Mouse (Mus musculus): Measurements from ENCODE around the gene Calhm3. TPM values are rescaled to one million over a fixed set of nuclear protein-coding genes. Genes with fewer than 3 reads are reported as not detected.
A peak's percentile ranks its signal among the peaks of the same experiment; 100 is the strongest.

Calhm3 gene
- polyA plus RNA-seq, 1 experiment from 2014 or later = not detected

DNA sequence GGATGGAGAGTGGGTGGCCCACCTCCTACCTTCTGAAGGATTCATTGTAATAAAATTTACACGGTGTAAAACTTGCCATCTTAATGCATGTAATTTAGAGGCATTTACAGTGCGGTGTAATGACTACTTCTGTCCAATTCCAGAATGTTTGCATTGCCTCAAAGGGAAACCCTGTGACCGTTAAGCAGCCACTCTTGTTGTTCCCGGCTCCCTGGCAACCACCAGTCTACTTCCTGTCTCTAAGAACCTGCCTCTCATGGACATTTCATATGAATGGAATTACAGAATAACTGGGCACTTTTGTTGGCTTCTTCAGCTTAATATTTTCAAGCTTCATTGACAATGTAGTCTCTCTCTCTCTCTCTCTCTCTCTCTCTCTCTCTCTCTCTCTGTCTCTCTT lies 27.2 kb upstream of the Calhm3 start:
- ATAC-seq (ENCODE audit: insufficient number of reproducible peaks, low FRiP score) = no peak
- no peak overlapping the region for H3K27ac ChIP-seq (ENCODE audit: poor library complexity, severe bottlenecking)

DNA sequence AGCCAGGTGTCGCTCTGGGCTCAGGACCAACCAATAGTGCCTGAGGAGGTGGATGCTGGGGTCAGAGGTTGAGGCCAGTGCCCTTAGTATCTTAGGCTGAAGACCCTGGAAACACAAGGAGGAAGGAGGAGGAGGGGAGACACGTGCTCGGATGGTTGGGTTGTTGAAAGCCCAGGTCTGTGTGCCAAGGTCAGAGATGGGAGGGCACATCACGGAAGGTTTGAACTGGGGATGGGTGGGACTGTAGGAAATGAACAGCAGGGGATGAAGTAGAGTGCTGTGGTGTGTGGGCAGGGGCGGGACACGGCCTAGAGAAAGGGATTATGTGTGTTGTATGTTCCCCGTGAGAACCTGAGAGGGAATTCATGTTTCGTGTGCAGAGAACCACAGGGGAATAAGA lies 26.7 kb upstream of the Calhm3 start:
- no peak overlapping the region for H3K4me2 ChIP-seq
- H3K4me1 ChIP-seq (replicated peaks) = peaks cover 14% of the 10 kb centered on the region
- no peak for ATAC-seq (ENCODE audit: insufficient number of reproducible peaks, low FRiP score)
- peaks cover 9% of the 10 kb centered on the region; the same call in 1 of the 2 replicates for H3K9me3 ChIP-seq (replicated peaks)
- H3K27ac ChIP-seq (ENCODE audit: poor library complexity, severe bottlenecking) = no peak overlapping the region
- whole genome bisulfite sequencing = 67% methylated on average over 8 of the region's 8 CpGs
- H3K9ac ChIP-seq = no peak overlapping the region
- no peaks in the 10 kb centered on the region for H3K36me3 ChIP-seq
- no peak overlapping the region for H3K4me3 ChIP-seq
- H3K27me3 ChIP-seq (replicated peaks) = peaks cover 30% of the 10 kb centered on the region

More for the DNA sequence above, 27.2 kb upstream of the Calhm3 start:
- no peak overlapping the region for H3K9ac ChIP-seq
- peaks cover 8% of the 10 kb centered on the region for H3K4me1 ChIP-seq (replicated peaks)
- H3K27me3 ChIP-seq (replicated peaks) = peaks cover 25% of the 10 kb centered on the region
- H3K4me3 ChIP-seq = no peak overlapping the region
- no peaks in the 10 kb centered on the region for H3K36me3 ChIP-seq
- peaks cover 9% of the 10 kb centered on the region; the same call in 1 of the 2 replicates for H3K9me3 ChIP-seq (replicated peaks)
- WGBS = 60% methylated on average over 4 of the region's 4 CpGs
- no peak overlapping the region for H3K4me2 ChIP-seq

DNA sequence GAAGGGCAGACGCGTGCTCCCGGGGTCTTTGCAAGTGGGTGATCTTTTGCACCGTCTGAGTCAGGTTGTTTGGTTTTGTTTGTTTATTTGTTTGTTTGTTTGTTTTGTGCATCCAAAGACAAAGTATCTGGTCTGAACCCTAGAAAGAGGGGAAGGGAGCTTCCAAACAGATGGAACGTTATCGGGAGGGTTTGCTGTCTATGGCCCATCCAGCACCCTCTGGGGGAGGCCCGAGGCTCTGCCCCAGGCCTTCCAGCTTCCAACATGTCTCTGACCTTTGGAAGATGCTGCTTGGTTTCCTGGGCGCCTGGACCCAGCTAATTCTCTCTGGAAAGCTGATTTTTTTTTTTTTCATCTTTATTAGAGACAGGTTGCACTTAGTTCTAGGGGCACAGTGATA lies 22.4 kb upstream of the Calhm3 start:
- Histone ChIP-seq H3K27me3 (replicated peaks) (peaks cover 60% of the 10 kb centered on the region), H3K9ac (no peak overlapping the region), H3K9me3 (replicated peaks) (peaks cover 9% of the 10 kb centered on the region; the same call in 1 of the 2 replicates), H3K4me3 (peak overlapping the region; percentile 75; the same call in 1 of the 2 replicates), H3K4me2 (peak overlapping the region; percentile 98; the same call in 1 of the 2 replicates), H3K36me3 (no peaks in the 10 kb centered on the region), H3K4me1 (replicated peaks) (peaks cover 7% of the 10 kb centered on the region), H3K27ac (ENCODE audit: poor library complexity, severe bottlenecking) (no peak overlapping the region)
- 21% methylated on average over 8 of the region's 8 CpGs for WGBS
- no peak for ATAC-seq (ENCODE audit: insufficient number of reproducible peaks, low FRiP score)

DNA sequence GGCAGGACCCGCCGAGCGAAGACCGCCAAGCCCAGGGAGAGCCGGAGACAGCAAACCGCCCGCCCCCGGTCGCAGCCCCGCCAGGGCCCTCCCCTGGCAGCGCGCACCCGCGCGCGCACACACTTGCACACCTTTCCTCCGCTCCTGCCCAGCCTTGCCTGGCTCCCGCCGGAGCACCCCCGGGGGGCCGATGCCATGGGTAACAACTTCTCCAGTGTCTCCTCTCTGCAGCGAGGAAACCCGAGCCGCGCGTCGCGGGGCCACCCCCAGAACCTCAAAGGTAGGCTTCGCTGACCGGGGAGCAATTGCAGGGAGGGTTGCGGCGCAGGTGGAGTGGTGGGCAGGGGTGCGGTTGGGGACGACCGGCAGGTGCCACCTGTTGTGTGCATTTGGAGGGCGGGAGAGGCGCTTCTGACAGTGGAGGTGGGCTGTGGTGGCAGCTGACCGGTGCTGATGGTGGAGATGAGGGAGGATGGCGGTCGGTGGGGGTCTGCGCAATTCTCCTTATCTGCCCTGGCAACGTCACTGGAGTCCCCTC lies 21.8 kb upstream of the Calhm3 start:
- Histone ChIP-seq H3K9me3 (replicated peaks) (peaks cover 9% of the 10 kb centered on the region; the same call in 1 of the 2 replicates), H3K4me1 (replicated peaks) (peaks cover 7% of the 10 kb centered on the region), H3K4me3 (peak overlapping the region; percentile 75), H3K36me3 (no peaks in the 10 kb centered on the region), H3K27ac (ENCODE audit: poor library complexity, severe bottlenecking) (no peak overlapping the region), H3K27me3 (replicated peaks) (peaks cover 60% of the 10 kb centered on the region), H3K4me2 (peak overlapping the region; percentile 98), H3K9ac (peak overlapping the region; percentile 76)
- under 1% methylated on average over 38 of the region's 42 CpGs for WGBS
- ATAC-seq (ENCODE audit: insufficient number of reproducible peaks, low FRiP score) = peak; percentile 33; the same call in 1 of the 2 replicates

GRCm38 (mm10) chr19:47178431-47179271 lies 21.1 kb upstream of the Calhm3 start, which contains the start of gene Neurl1a:
TSS of gene Neurl1a (plus strand) at chr19:47178820.
- no peaks in the 10 kb centered on the region for H3K36me3 ChIP-seq
- peak within 1 kb of the TSS; percentile 76 for H3K9ac ChIP-seq
- peaks cover 7% of the 10 kb centered on the region for H3K4me1 ChIP-seq (replicated peaks)
- peak; percentile 66 for ATAC-seq (ENCODE audit: insufficient number of reproducible peaks, low FRiP score)
- peaks cover 56% of the 10 kb centered on the region for H3K27me3 ChIP-seq (replicated peaks)
- WGBS = under 1% methylated on average over 65 of the region's 98 CpGs
- no peak within 1 kb of the TSS for H3K27ac ChIP-seq (ENCODE audit: poor library complexity, severe bottlenecking)
- H3K4me2 ChIP-seq = peak within 1 kb of the TSS; percentile 98
- H3K9me3 ChIP-seq (replicated peaks) = peaks cover 9% of the 10 kb centered on the region; the same call in 1 of the 2 replicates
- peak within 1 kb of the TSS; percentile 75 for H3K4me3 ChIP-seq

GRCm38 (mm10) chr19:47178001-47178400 lies 20.4 kb upstream of the Calhm3 start:
- peak overlapping the region; percentile 98 for H3K4me2 ChIP-seq
- H3K27me3 ChIP-seq (replicated peaks) = peaks cover 56% of the 10 kb centered on the region
- 22% methylated on average over 10 of the region's 10 CpGs for WGBS
- peaks cover 9% of the 10 kb centered on the region; the same call in 1 of the 2 replicates for H3K9me3 ChIP-seq (replicated peaks)
- no peak; the same call in 1 of the 2 replicates for ATAC-seq (ENCODE audit: insufficient number of reproducible peaks, low FRiP score)
- no peak overlapping the region for H3K27ac ChIP-seq (ENCODE audit: poor library complexity, severe bottlenecking)
- H3K4me1 ChIP-seq (replicated peaks) = peaks cover 7% of the 10 kb centered on the region
- no peaks in the 10 kb centered on the region for H3K36me3 ChIP-seq
- 0 out of 2 replicates have a peak overlapping the region, but pooled peaks have one; percentile 76 for H3K9ac ChIP-seq
- peak overlapping the region; percentile 75 for H3K4me3 ChIP-seq

GRCm38 (mm10) chr19:47176916-47177505 lies 19.4 kb upstream of the Calhm3 start:
- Histone ChIP-seq H3K27ac (ENCODE audit: poor library complexity, severe bottlenecking) (no peak overlapping the region), H3K9me3 (replicated peaks) (peaks cover 6% of the 10 kb centered on the region; the same call in 1 of the 2 replicates), H3K4me2 (no peak overlapping the region), H3K36me3 (no peaks in the 10 kb centered on the region), H3K4me1 (replicated peaks) (peaks cover 7% of the 10 kb centered on the region), H3K4me3 (no peak overlapping the region), H3K9ac (no peak overlapping the region), H3K27me3 (replicated peaks) (peaks cover 60% of the 10 kb centered on the region)
- ATAC-seq (ENCODE audit: insufficient number of reproducible peaks, low FRiP score) = no peak
- WGBS = 67% methylated on average over 2 of the region's 2 CpGs

GRCm38 (mm10) chr19:47175472-47175871 lies 17.9 kb upstream of the Calhm3 start:
- Histone ChIP-seq H3K4me2 (no peak overlapping the region), H3K27ac (ENCODE audit: poor library complexity, severe bottlenecking) (no peak overlapping the region), H3K9ac (no peak overlapping the region), H3K27me3 (replicated peaks) (peaks cover 49% of the 10 kb centered on the region), H3K4me1 (replicated peaks) (peaks cover 7% of the 10 kb centered on the region), H3K9me3 (replicated peaks) (no peaks in the 10 kb centered on the region), H3K36me3 (no peaks in the 10 kb centered on the region), H3K4me3 (no peak overlapping the region)
- no peak for ATAC-seq (ENCODE audit: insufficient number of reproducible peaks, low FRiP score)
- 47% methylated on average over 2 of the region's 2 CpGs for WGBS

GRCm38 (mm10) chr19:47174515-47174914 lies 17.0 kb upstream of the Calhm3 start:
- 51% methylated on average over 3 of the region's 3 CpGs for WGBS
- no peak overlapping the region for H3K9ac ChIP-seq
- no peak overlapping the region for H3K4me3 ChIP-seq
- H3K4me2 ChIP-seq = no peak overlapping the region
- H3K9me3 ChIP-seq (replicated peaks) = no peaks in the 10 kb centered on the region
- peaks cover 4% of the 10 kb centered on the region for H3K4me1 ChIP-seq (replicated peaks)
- H3K27ac ChIP-seq (ENCODE audit: poor library complexity, severe bottlenecking) = no peak overlapping the region
- peaks cover 39% of the 10 kb centered on the region for H3K27me3 ChIP-seq (replicated peaks)
- no peaks in the 10 kb centered on the region for H3K36me3 ChIP-seq
- no peak for ATAC-seq (ENCODE audit: insufficient number of reproducible peaks, low FRiP score)

DNA sequence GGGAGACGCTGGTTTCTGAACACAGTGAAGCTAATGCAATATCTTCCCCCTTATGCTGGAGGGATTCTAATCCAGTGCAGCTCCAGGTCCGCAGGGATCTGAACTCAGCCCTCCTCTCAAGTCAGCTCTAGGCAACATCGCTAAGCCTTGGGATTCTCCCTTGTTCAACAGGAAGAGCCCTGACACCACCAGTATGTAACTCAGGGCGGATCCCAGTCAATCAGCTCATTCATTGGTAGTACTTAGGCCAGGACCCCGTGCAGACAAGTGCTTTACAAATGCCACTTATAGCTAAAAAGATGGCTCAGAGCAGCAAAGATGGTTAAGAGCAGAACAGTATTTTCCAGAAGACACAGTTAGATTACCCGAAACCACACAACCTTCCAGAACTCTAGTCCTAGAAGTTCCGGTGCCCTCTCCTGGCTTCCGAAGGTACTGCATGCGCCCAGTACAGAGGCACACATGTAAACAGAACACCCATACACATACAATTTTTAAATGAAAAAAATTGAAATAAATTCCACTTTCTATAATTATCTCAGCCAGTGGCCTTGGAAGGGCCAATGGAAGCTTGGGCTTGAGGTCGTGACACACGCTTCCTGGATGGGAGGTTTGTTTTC lies 11.3 kb upstream of the Calhm3 start:
- peaks cover 9% of the 10 kb centered on the region; the same call in 1 of the 2 replicates for H3K4me1 ChIP-seq (replicated peaks)
- H3K36me3 ChIP-seq = no peaks in the 10 kb centered on the region
- ATAC-seq (ENCODE audit: insufficient number of reproducible peaks, low FRiP score) = no peak
- peak overlapping the region; percentile 32 for H3K4me3 ChIP-seq
- WGBS = 21% methylated on average over 11 of the region's 11 CpGs
- H3K27ac ChIP-seq (ENCODE audit: poor library complexity, severe bottlenecking) = no peak overlapping the region
- H3K9ac ChIP-seq = peak overlapping the region; percentile 52
- H3K27me3 ChIP-seq (replicated peaks) = peaks cover 11% of the 10 kb centered on the region; the same call in 1 of the 2 replicates
- no peaks in the 10 kb centered on the region for H3K9me3 ChIP-seq (replicated peaks)
- H3K4me2 ChIP-seq = peak overlapping the region; percentile 71

Data from heart, embryonic 12.5 days (tissue).